Mouse (Mus musculus) spleen, adult 18-20 months (tissue): ENCODE data around the gene Elovl2.

Experiments
- DNase-seq, 2 experiments: peaks; one replicate each; pipeline ENCODE4 v3.0.0; 2022; ENCODE audit warnings: mixed read lengths in 2 of 2

The Elovl2 gene

GRCm38 (mm10) chr13:41134901-41135300 lies 85.3 kb downstream of the Elovl2 start:
- DNase-seq = peak in 1 of 2 experiments; percentile 56
